Mouse (Mus musculus) testis, adult 2 months (tissue): ENCODE results near the gene Epb41. TPM values are rescaled to one million over a fixed set of nuclear protein-coding genes. Genes with fewer than 3 reads are reported as not detected.

Source experiments
- H3K27ac ChIP-seq: fragments of 200-500 bp; 2 replicates; pipeline ENCODE4 v1.5.1; 2012; ENCODE audit warnings: low read depth, low read length; ENCODE audit not compliant: control insufficient read depth, insufficient read depth
- H3K27me3 ChIP-seq: fragments of 200-500 bp; 2 replicates; pipeline ENCODE4 v1.6.1; 2012; ENCODE audit warnings: mild to moderate bottlenecking, low read length, moderate library complexity; ENCODE audit not compliant: control insufficient read depth, insufficient read depth
- H3K36me3 ChIP-seq: fragments of 200-500 bp; 2 replicates; pipeline ENCODE4 v1.6.1; 2012; ENCODE audit warnings: mild to moderate bottlenecking, low read length; ENCODE audit not compliant: control insufficient read depth, insufficient read depth
- H3K4me1 ChIP-seq: fragments of 200-500 bp; 2 replicates; pipeline ENCODE4 v1.6.1; 2012; ENCODE audit warnings: low read length; ENCODE audit not compliant: control insufficient read depth, insufficient read depth
- H3K4me3 ChIP-seq: fragments of 200-500 bp; 2 replicates; pipeline ENCODE4 v1.5.1; 2012; ENCODE audit warnings: low read depth, mild to moderate bottlenecking, low read length, moderate library complexity, mixed read lengths; ENCODE audit not compliant: control insufficient read depth
- CTCF ChIP-seq: fragments of 200-500 bp; IDR thresholded peaks from 2 replicates; pipeline ENCODE4 v1.5.1; 2012; ENCODE audit warnings: low read depth, mild to moderate bottlenecking, inconsistent platforms, low read length, moderate library complexity; ENCODE audit not compliant: control insufficient read depth, insufficient read depth, insufficient replicate concordance
- POLR2A ChIP-seq: fragments of 200-500 bp; IDR thresholded peaks from 2 replicates; pipeline ENCODE4 v1.6.1; 2012; ENCODE audit warnings: low read depth, mild to moderate bottlenecking, inconsistent platforms, low read length, moderate library complexity; ENCODE audit not compliant: control insufficient read depth
- polyA plus RNA-seq: library from polyadenylated mRNA; depleted of rRNA; stranded (reverse); fragments of >200 nt; gene quantifications from 2 replicates; pipeline ENCODE4 v1.2.3, GENCODE M21; 2012

Epb41 gene
- polyA plus RNA-seq, 1 experiment, result 8.7 TPM

GRCm38 (mm10) chr4:131914046-131914643 lies 161.0 kb downstream of the Epb41 start:
- Histone ChIP-seq H3K4me3 (no peak overlapping the region), H3K36me3 (no peaks in the 10 kb centered on the region), H3K27ac (no peak overlapping the region), H3K4me1 (peaks cover 49% of the 10 kb centered on the region), H3K27me3 (no peaks in the 10 kb centered on the region)
- TF ChIP-seq POLR2A, result no peak
- TF ChIP-seq CTCF, result no peak

- Histone ChIP-seq H3K27me3 (no peaks in the 10 kb centered on the region), H3K4me1 (peaks cover 53% of the 10 kb centered on the region), H3K4me3 (no peak overlapping the region), H3K27ac (no peak overlapping the region), H3K36me3 (no peaks in the 10 kb centered on the region)
- no peak for TF ChIP-seq POLR2A
- TF ChIP-seq CTCF, result no peak
Measured at GRCm38 (mm10) chr4:131913526-131913925, 161.6 kb downstream of the Epb41 start.

GRCm38 (mm10) chr4:131911521-131911920 lies 163.6 kb downstream of the Epb41 start:
- TF ChIP-seq CTCF, result no peak
- TF ChIP-seq POLR2A, result no peak
- Histone ChIP-seq H3K4me3 (peak overlapping the region; percentile 50), H3K4me1 (peaks cover 49% of the 10 kb centered on the region), H3K27me3 (no peaks in the 10 kb centered on the region), H3K36me3 (no peaks in the 10 kb centered on the region), H3K27ac (no peak overlapping the region)

DNA sequence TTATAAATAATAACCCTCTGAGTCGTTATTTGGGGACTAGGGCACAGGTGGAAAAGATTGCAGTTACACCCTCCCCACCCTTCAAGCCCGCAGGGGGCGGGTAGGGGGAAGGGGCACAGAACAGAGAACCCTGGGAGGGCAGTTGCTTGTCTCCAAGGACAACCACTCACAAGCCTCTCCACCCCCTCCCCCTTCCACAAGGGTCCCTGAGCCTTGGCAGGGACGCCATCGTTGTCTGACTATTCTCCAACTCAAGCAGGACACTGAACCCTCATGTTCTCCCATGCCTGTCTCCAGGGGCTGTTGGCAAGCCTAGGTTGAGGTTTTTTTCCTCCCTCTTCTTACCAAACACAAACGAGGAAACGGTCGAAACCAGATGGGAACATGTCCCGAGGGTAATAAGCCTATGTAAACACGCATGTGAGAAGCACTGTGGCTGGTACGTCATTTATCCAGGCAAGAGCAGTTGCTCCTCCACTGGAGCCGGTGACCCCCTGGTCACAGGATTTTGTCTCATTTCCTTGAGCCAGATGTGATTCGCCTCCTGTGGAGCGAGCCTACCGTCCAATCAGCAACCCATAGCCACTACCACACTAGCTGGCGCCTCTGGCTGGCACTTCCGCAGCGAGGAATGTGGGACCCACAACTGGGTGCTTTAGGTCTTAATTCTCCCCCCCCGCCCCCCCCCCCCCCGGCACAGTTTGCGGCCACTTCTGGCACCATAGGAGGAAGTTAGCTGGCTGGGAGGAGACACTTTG lies 164.7 kb downstream of the Epb41 start:
- Histone ChIP-seq H3K27ac (no peak overlapping the region), H3K4me3 (peak overlapping the region; percentile 82)
- TF ChIP-seq POLR2A (peak; percentile 64; the same call in 1 of the 2 replicates), CTCF (no peak)

DNA sequence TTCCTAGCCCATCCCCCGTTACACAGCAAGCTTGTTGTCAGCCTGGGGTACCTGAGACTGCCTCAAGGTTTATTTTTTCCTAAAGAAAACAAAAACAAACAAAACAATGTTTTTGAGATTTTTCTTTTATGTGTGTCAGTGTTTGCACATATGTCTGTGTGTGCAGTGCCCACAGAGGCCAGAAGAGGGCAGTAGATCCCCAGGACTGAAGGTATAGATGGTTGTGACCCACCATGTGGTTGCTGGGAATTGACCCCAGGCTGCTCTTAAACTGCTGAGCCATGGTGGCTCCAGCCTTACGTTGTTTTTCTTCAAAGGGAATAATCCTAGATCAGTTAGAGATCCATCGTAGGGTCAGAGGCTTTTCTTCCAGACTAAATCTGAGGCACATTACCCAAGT lies 167.2 kb downstream of the Epb41 start:
- TF ChIP-seq CTCF (peak; percentile 47; the same call in 1 of the 2 replicates), POLR2A (no peak)
- H3K36me3 ChIP-seq, result no peaks in the 10 kb centered on the region
- no peak overlapping the region for H3K27ac ChIP-seq
- H3K27me3 ChIP-seq, result no peaks in the 10 kb centered on the region
- peaks cover 24% of the 10 kb centered on the region for H3K4me1 ChIP-seq
- no peak overlapping the region for H3K4me3 ChIP-seq

More for the DNA sequence above, 164.7 kb downstream of the Epb41 start:
- H3K27me3 ChIP-seq, result no peaks in the 10 kb centered on the region
- no peaks in the 10 kb centered on the region for H3K36me3 ChIP-seq
- peaks cover 38% of the 10 kb centered on the region for H3K4me1 ChIP-seq

GRCm38 (mm10) chr4:131906423-131906822 lies 168.7 kb downstream of the Epb41 start:
- H3K27ac ChIP-seq, result no peak overlapping the region
- H3K36me3 ChIP-seq, result no peaks in the 10 kb centered on the region
- TF ChIP-seq POLR2A (no peak), CTCF (no peak)
- peaks cover 22% of the 10 kb centered on the region for H3K4me1 ChIP-seq
- no peaks in the 10 kb centered on the region for H3K27me3 ChIP-seq
- no peak overlapping the region for H3K4me3 ChIP-seq

DNA sequence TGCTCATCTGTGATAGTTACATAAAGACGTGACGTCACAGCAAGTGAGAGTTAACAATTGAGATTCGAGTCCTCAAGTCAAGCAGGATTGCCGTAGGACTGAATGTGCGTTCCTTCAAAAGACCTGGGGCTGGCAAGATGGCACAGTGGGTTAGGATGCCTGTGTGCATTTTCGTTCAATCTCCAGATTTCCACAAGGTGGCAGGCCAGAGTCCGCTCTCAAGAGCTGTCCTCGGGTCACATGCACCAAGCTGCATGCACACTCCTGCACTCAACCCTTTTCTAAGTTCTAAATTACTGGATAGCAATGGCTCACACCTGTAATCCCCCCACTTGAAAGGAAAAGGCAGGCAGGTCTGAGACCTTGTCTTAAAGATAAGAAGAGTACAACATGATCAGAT lies 170.6 kb downstream of the Epb41 start:
- H3K4me3 ChIP-seq, result no peak overlapping the region
- no peak overlapping the region for H3K27ac ChIP-seq
- no peaks in the 10 kb centered on the region; the same call in 1 of the 2 replicates for H3K36me3 ChIP-seq
- no peaks in the 10 kb centered on the region for H3K27me3 ChIP-seq
- TF ChIP-seq CTCF, result peak; percentile 58; the same call in 1 of the 2 replicates
- TF ChIP-seq POLR2A, result no peak
- H3K4me1 ChIP-seq, result peaks cover 7% of the 10 kb centered on the region
